Mouse (Mus musculus) bone marrow macrophage, adult 2 months (primary cell): Measurements from ENCODE around the gene Naf1.

Experiments
- CTCF ChIP-seq: IDR thresholded peaks from 2 replicates; pipeline ENCODE4 v1.5.1; 2012; ENCODE audit warnings: low read depth, mild to moderate bottlenecking, low read length, moderate library complexity
- POLR2A ChIP-seq: IDR thresholded peaks from 2 replicates; pipeline ENCODE4 v1.6.1; 2012; ENCODE audit warnings: mild to moderate bottlenecking, low read depth, low read length, borderline replicate concordance

DNA sequence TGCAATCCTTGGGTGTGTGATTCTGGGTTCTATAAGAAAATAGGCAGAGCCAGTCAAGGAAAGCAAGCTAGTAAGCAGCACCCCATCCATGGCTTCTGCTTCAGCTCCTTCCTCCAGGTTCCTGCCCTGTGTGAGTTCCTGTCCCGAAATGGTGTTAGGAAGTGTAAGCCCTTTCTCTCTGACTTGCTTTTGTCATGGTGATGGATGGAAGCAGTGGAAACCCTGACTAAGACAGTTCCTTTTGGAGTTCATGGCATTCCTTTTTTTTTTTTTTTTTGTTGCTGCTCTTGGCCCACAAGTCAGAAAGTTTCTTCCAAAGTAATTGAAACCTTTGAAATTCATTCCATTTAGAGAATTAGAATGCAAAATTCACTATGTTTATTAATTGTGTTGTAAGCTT is 5.1 kb downstream of the Naf1 start:
- TF ChIP-seq CTCF (no peak), POLR2A (no peak)
